22 mouse cellular contexts compared by ENCODE assay signal in the genomic region with DNA sequence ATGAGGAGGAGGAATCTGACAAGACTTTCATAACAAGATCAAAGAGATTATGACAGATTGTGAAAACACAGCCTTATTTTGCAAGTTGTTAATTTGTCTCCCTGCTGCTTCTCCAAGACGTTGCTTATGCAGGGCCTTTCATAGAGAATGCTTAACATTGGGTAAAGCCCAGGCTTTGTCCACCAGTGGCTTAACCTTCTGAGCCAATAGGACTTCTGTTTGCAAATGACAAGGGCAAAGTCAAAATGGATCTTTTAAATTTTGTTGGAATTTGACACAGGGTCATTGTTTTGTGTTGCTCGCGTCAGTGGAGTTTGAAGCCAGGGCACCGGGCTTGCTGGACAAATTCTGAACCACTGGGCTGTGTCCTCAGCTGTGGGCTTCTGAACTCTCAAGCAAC.
DNase-seq lines count a peak whose midpoint lies in the region; ATAC-seq and TF ChIP-seq lines count a peak whose summit lies in the region.
"Had no signal": no experiment of that assay in that cellular context is flagged by ENCODE, and none has a peak within 500 bp of the region (broad histone marks: within the 10 kb centered on the region; RNA-seq: fewer than 3 reads in every experiment).

No protein-coding gene starts in this region.

- 58% methylated on average over 4 of the region's 4 CpGs for WGBS in kidney, adult 2 months
- 59% methylated on average over 4 of the region's 4 CpGs for WGBS in kidney, embryonic 14.5 days
- WGBS in liver, adult 2 months, result 25% methylated on average over 4 of the region's 4 CpGs
- WGBS in heart, embryonic 10.5 days, result 88% methylated on average over 4 of the region's 4 CpGs

- TF ChIP-seq CTCF in kidney, adult 2 months (conservative IDR thresholded peaks at IDR 0.05; ENCODE audit: insufficient read depth, insufficient read length, low read depth, low read length), result no peak
- TF ChIP-seq CTCF in liver, adult 2 months (IDR thresholded peaks at IDR 0.05; ENCODE audit: low read depth, low read length), result no peak

- no peaks in the 10 kb centered on the region for H3K9me3 ChIP-seq in kidney, embryonic 14.5 days (ENCODE audit: control insufficient read depth, low read length)
- no peaks in the 10 kb centered on the region for H3K9me3 ChIP-seq in heart, embryonic 10.5 days
- H3K9me3 ChIP-seq: embryonic facial prominence, embryonic 10.5 days; embryonic facial prominence, embryonic 12.5 days; forebrain, embryonic 10.5 days; forebrain, embryonic 12.5 days had no signal

- no peak overlapping the region for H3K4me3 ChIP-seq in kidney, adult 2 months (ENCODE audit: insufficient read depth, low read depth, low read length)
- H3K4me3 ChIP-seq in kidney, embryonic 14.5 days (ENCODE audit: low read length), result no peak overlapping the region
- no peak overlapping the region for H3K4me3 ChIP-seq in liver, adult 2 months (ENCODE audit: insufficient read depth, low read depth, low read length)
- no peak overlapping the region for H3K4me3 ChIP-seq in heart, embryonic 10.5 days
- H3K4me3 ChIP-seq: embryonic facial prominence, embryonic 10.5 days; embryonic facial prominence, embryonic 12.5 days; forebrain, embryonic 10.5 days; forebrain, embryonic 12.5 days had no signal

- H3K36me3 ChIP-seq in kidney, adult 2 months (ENCODE audit: control insufficient read depth, insufficient read depth, low read length), result no peaks in the 10 kb centered on the region
- no peaks in the 10 kb centered on the region for H3K36me3 ChIP-seq in kidney, embryonic 14.5 days (ENCODE audit: control insufficient read depth, insufficient read depth, low read length)
- no peaks in the 10 kb centered on the region for H3K36me3 ChIP-seq in liver, adult 2 months (ENCODE audit: control insufficient read depth, insufficient read depth, low read length)
- H3K36me3 ChIP-seq in heart, embryonic 10.5 days, result no peaks in the 10 kb centered on the region
- H3K36me3 ChIP-seq: embryonic facial prominence, embryonic 10.5 days; embryonic facial prominence, embryonic 12.5 days; forebrain, embryonic 10.5 days; forebrain, embryonic 12.5 days had no signal

- H3K4me2 ChIP-seq in kidney, embryonic 14.5 days (replicated peaks; ENCODE audit: low read depth, low read length), result no peak overlapping the region
- H3K4me2 ChIP-seq: embryonic facial prominence, embryonic 12.5 days; forebrain, embryonic 12.5 days had no signal

- peak; percentile 56 for DNase-seq in kidney, adult 2 months
- DNase-seq in kidney, adult 18-20 months, result no peak
- DNase-seq in kidney, adult 9 months, result peak; percentile 58
- peak; percentile 86 for DNase-seq in liver, adult 2 months (ENCODE audit: extremely low read depth, low read depth, low spot score)
- DNase-seq in liver, result no peak
- DNase-seq in fat pad, adult 2 months (ENCODE audit: extremely low read depth, low read depth, low spot score), result peak; percentile 47
- DNase-seq in heart, embryonic 10.5 days (ENCODE audit: low spot score), result no peak
- DNase-seq: adrenal gland, adult 2 months; adrenal gland, postnatal 10 days; adrenal gland, postnatal 25 days; cerebellum, adult 11-12 months; cerebellum, adult 2 months; cerebellum, adult 9-10 months; cerebellum, postnatal 10 days; cerebellum, postnatal 25 days had no signal

- H3K27me3 ChIP-seq in kidney, adult 2 months (replicated peaks; ENCODE audit: control insufficient read depth, insufficient read depth, low read length), result no peaks in the 10 kb centered on the region
- no peaks in the 10 kb centered on the region for H3K27me3 ChIP-seq in kidney, embryonic 14.5 days (ENCODE audit: control insufficient read depth, insufficient read depth, low read length)
- no peaks in the 10 kb centered on the region for H3K27me3 ChIP-seq in liver, adult 2 months (ENCODE audit: control insufficient read depth, insufficient read depth, low read length)
- no peaks in the 10 kb centered on the region for H3K27me3 ChIP-seq in heart, embryonic 10.5 days (ENCODE audit: insufficient read depth, poor library complexity, severe bottlenecking)
- H3K27me3 ChIP-seq: embryonic facial prominence, embryonic 12.5 days; forebrain, embryonic 12.5 days had no signal

- no peak for TF ChIP-seq POLR2A in kidney, adult 2 months (IDR thresholded peaks at IDR 0.05; ENCODE audit: low read depth, low read length)
- TF ChIP-seq POLR2A in liver, adult 2 months (IDR thresholded peaks at IDR 0.05; ENCODE audit: extremely low read depth, insufficient read depth, low read length), result no peak

- no peaks in the 10 kb centered on the region for H3K79me2 ChIP-seq in liver, adult 2 months (ENCODE audit: control insufficient read depth, insufficient read depth, low read length)

- H3K4me1 ChIP-seq in kidney, adult 2 months (ENCODE audit: control insufficient read depth, insufficient read depth, low read length), result no peaks in the 10 kb centered on the region
- no peaks in the 10 kb centered on the region for H3K4me1 ChIP-seq in kidney, embryonic 14.5 days (ENCODE audit: control insufficient read depth, insufficient read depth, low read length)
- peaks cover 4% of the 10 kb centered on the region; the same call in 1 of the 2 replicates for H3K4me1 ChIP-seq in liver, adult 2 months (ENCODE audit: control insufficient read depth, insufficient read depth, low read length)
- H3K4me1 ChIP-seq in heart, embryonic 10.5 days, result no peaks in the 10 kb centered on the region
- H3K4me1 ChIP-seq: embryonic facial prominence, embryonic 10.5 days; embryonic facial prominence, embryonic 12.5 days; forebrain, embryonic 12.5 days had no signal

- no peak overlapping the region for H3K27ac ChIP-seq in kidney, adult 2 months (ENCODE audit: insufficient read depth, low read depth, low read length)
- H3K27ac ChIP-seq in kidney, embryonic 14.5 days (ENCODE audit: low read depth, low read length), result no peak overlapping the region
- no peak overlapping the region for H3K27ac ChIP-seq in liver, adult 2 months (replicated peaks; ENCODE audit: insufficient read depth, low read depth, low read length)
- no peak overlapping the region for H3K27ac ChIP-seq in heart, embryonic 10.5 days
- H3K27ac ChIP-seq: embryonic facial prominence, embryonic 10.5 days; embryonic facial prominence, embryonic 12.5 days; forebrain, embryonic 10.5 days; forebrain, embryonic 12.5 days had no signal

- no peak overlapping the region for H3K9ac ChIP-seq in kidney, embryonic 14.5 days (ENCODE audit: low read depth, low read length)
- no peak overlapping the region for H3K9ac ChIP-seq in liver, adult 2 months (ENCODE audit: low read depth, low read length)
- H3K9ac ChIP-seq: embryonic facial prominence, embryonic 12.5 days; forebrain, embryonic 12.5 days had no signal

- no peak for ATAC-seq in kidney, embryonic 14.5 days (ENCODE audit: low FRiP score, low TSS enrichment)
- ATAC-seq: forebrain, embryonic 14.5 days; forebrain, embryonic 16.5 days had no signal

Comparison
In these comparisons a context has a peak if more than half of its experiments do, and no peak if none do; other contexts are left out.
1. DNase-seq: peak in kidney, adult 2 months (single experiment), kidney, adult 9 months (single experiment), liver, adult 2 months (single experiment) and fat pad, adult 2 months (single experiment); none in kidney, adult 18-20 months (single experiment), liver (single experiment) and heart, embryonic 10.5 days (single experiment).